In genomic region chr14:119761376-119761775, GRCm38 (mm10) we compare ENCODE assay signal across 23 mouse cellular contexts.
"Had no signal": no experiment of that assay in that cellular context is flagged by ENCODE, and none has a peak within 500 bp of the region (broad histone marks: within the 10 kb centered on the region; RNA-seq: fewer than 3 reads in every experiment).

No protein-coding gene starts in this region.

- H3K4me1 ChIP-seq: liver, embryonic 15.5 days; lung, embryonic 15.5 days; megakaryocyte, embryonic 14.5 days; midbrain, embryonic 13.5 days; neural tube, embryonic 13.5 days; neural tube, embryonic 15.5 days had no signal

- H3K27ac ChIP-seq: liver, embryonic 15.5 days; lung, embryonic 15.5 days; macrophage; midbrain, embryonic 13.5 days; neural tube, embryonic 13.5 days; neural tube, embryonic 15.5 days had no signal

- ATAC-seq: liver, postnatal 0 days; lung, postnatal 0 days; midbrain, embryonic 13.5 days; midbrain, embryonic 16.5 days had no signal

- H3K4me3 ChIP-seq: liver, embryonic 15.5 days; lung, embryonic 15.5 days; megakaryocyte, embryonic 14.5 days; midbrain, embryonic 13.5 days; myocyte; neural tube, embryonic 13.5 days; neural tube, embryonic 15.5 days had no signal

- H3K27me3 ChIP-seq: liver, embryonic 15.5 days; lung, embryonic 15.5 days; megakaryocyte, embryonic 14.5 days; midbrain, embryonic 13.5 days; neural tube, embryonic 13.5 days; neural tube, embryonic 15.5 days had no signal

- H3K36me3 ChIP-seq: liver, embryonic 15.5 days; lung, embryonic 15.5 days; midbrain, embryonic 13.5 days; neural tube, embryonic 13.5 days; neural tube, embryonic 15.5 days had no signal

- H3K4me2 ChIP-seq: liver, embryonic 15.5 days; lung, embryonic 15.5 days; midbrain, embryonic 11.5 days; midbrain, embryonic 13.5 days; neural tube, embryonic 13.5 days; neural tube, embryonic 15.5 days had no signal

- DNase-seq: liver, postnatal 0 days; lung, adult 2 months; lung, postnatal 14 days; lung, postnatal 36 days; retina, postnatal 1 day; right cerebral cortex, adult 18-20 months; right cerebral cortex, postnatal 25 days; right cerebral cortex, postnatal 4 days; spleen, adult 18-20 months; thymus, adult 18-20 months; thymus, postnatal 14 days; thymus, postnatal 36 days had no signal

- H3K9me3 ChIP-seq: liver, embryonic 15.5 days; lung, embryonic 15.5 days; midbrain, embryonic 13.5 days; neural tube, embryonic 13.5 days; neural tube, embryonic 15.5 days had no signal

- H3K9ac ChIP-seq: liver, embryonic 15.5 days; liver, postnatal 0 days; lung, embryonic 15.5 days; midbrain, embryonic 13.5 days; neural tube, embryonic 13.5 days; neural tube, embryonic 15.5 days had no signal
